Mouse (Mus musculus): ENCODE results near the gene Ccdc71. TPM values are rescaled to one million over a fixed set of nuclear protein-coding genes. Genes with fewer than 3 reads are reported as not detected.
A peak's percentile ranks its signal among the peaks of the same experiment; 100 is the strongest.

Ccdc71 gene
- polyA plus RNA-seq (2014; fragmentation: Nextera tagmentation; extraction: Ambion mirVana), result 50.7 and 54.7 TPM in 2 replicates

- ATAC-seq (ENCODE audit: low FRiP score, low TSS enrichment), result peak; percentile 88
- WGBS, result under 1% methylated on average over 46 of the region's 52 CpGs
- no peaks in the 10 kb centered on the region for H3K27me3 ChIP-seq (ENCODE audit: control insufficient read depth, insufficient read depth, low read length)
- H3K27ac ChIP-seq (ENCODE audit: low read depth, low read length), result peak within 1 kb of the TSS; percentile 93
- H3K9me3 ChIP-seq (ENCODE audit: control insufficient read depth, low read length), result no peaks in the 10 kb centered on the region
- H3K36me3 ChIP-seq (ENCODE audit: control insufficient read depth, insufficient read depth, low read length), result peaks cover 28% of the 10 kb centered on the region
- peak within 1 kb of the TSS; percentile 88 for H3K9ac ChIP-seq (ENCODE audit: low read depth, low read length)
- peaks cover 14% of the 10 kb centered on the region for H3K4me1 ChIP-seq (ENCODE audit: control insufficient read depth, insufficient read depth, low read length)
- peak within 1 kb of the TSS; percentile 86 for H3K4me2 ChIP-seq (replicated peaks; ENCODE audit: low read depth, low read length)
- H3K4me3 ChIP-seq (ENCODE audit: low read length), result peak within 1 kb of the TSS; percentile 87
Measured at GRCm38 (mm10) chr9:108460319-108461178, at the start of gene Ccdc71. Gene Ccdc71 (plus strand): TSS chr9:108460527.

- ATAC-seq (ENCODE audit: low FRiP score, low TSS enrichment), result no peak
- WGBS, result 77% methylated on average over 9 of the region's 9 CpGs
- no peaks in the 10 kb centered on the region for H3K27me3 ChIP-seq (ENCODE audit: control insufficient read depth, insufficient read depth, low read length)
- no peak overlapping the region for H3K27ac ChIP-seq (ENCODE audit: low read depth, low read length)
- no peak overlapping the region for H3K4me2 ChIP-seq (replicated peaks; ENCODE audit: low read depth, low read length)
- no peak overlapping the region for H3K4me3 ChIP-seq (ENCODE audit: low read length)
- no peaks in the 10 kb centered on the region for H3K9me3 ChIP-seq (ENCODE audit: control insufficient read depth, low read length)
- H3K9ac ChIP-seq (ENCODE audit: low read depth, low read length), result no peak overlapping the region
- no peaks in the 10 kb centered on the region for H3K4me1 ChIP-seq (ENCODE audit: control insufficient read depth, insufficient read depth, low read length)
- no peaks in the 10 kb centered on the region for H3K36me3 ChIP-seq (ENCODE audit: control insufficient read depth, insufficient read depth, low read length)
Measured at GRCm38 (mm10) chr9:108411381-108411942, 48.9 kb upstream of the Ccdc71 start.

GRCm38 (mm10) chr9:108412221-108412620 is 48.1 kb upstream of the Ccdc71 start:
- Histone ChIP-seq H3K9me3 (ENCODE audit: control insufficient read depth, low read length) (no peaks in the 10 kb centered on the region), H3K36me3 (ENCODE audit: control insufficient read depth, insufficient read depth, low read length) (no peaks in the 10 kb centered on the region), H3K9ac (ENCODE audit: low read depth, low read length) (no peak overlapping the region), H3K4me2 (replicated peaks; ENCODE audit: low read depth, low read length) (no peak overlapping the region), H3K4me1 (ENCODE audit: control insufficient read depth, insufficient read depth, low read length) (no peaks in the 10 kb centered on the region), H3K4me3 (ENCODE audit: low read length) (no peak overlapping the region), H3K27ac (ENCODE audit: low read depth, low read length) (no peak overlapping the region), H3K27me3 (ENCODE audit: control insufficient read depth, insufficient read depth, low read length) (no peaks in the 10 kb centered on the region)
- WGBS, result 84% methylated on average over 1 of the region's 1 CpGs
- ATAC-seq (ENCODE audit: low FRiP score, low TSS enrichment), result no peak

GRCm38 (mm10) chr9:108428384-108428783 is 31.9 kb upstream of the Ccdc71 start, which contains the start of gene Ccdc36:
Gene Ccdc36 (minus strand): TSS chr9:108428484.
- Histone ChIP-seq H3K4me2 (replicated peaks; ENCODE audit: low read depth, low read length) (no peak within 1 kb of the TSS), H3K27me3 (ENCODE audit: control insufficient read depth, insufficient read depth, low read length) (no peaks in the 10 kb centered on the region), H3K36me3 (ENCODE audit: control insufficient read depth, insufficient read depth, low read length) (no peaks in the 10 kb centered on the region), H3K9me3 (ENCODE audit: control insufficient read depth, low read length) (no peaks in the 10 kb centered on the region), H3K27ac (ENCODE audit: low read depth, low read length) (no peak within 1 kb of the TSS), H3K9ac (ENCODE audit: low read depth, low read length) (no peak within 1 kb of the TSS), H3K4me1 (ENCODE audit: control insufficient read depth, insufficient read depth, low read length) (no peaks in the 10 kb centered on the region), H3K4me3 (ENCODE audit: low read length) (no peak within 1 kb of the TSS)
- ATAC-seq (ENCODE audit: low FRiP score, low TSS enrichment), result no peak

GRCm38 (mm10) chr9:108431431-108432067 is 28.8 kb upstream of the Ccdc71 start:
- 50% methylated on average over 32 of the region's 32 CpGs for WGBS
- H3K9me3 ChIP-seq (ENCODE audit: control insufficient read depth, low read length), result no peaks in the 10 kb centered on the region

GRCm38 (mm10) chr9:108436182-108436581 is 24.1 kb upstream of the Ccdc71 start, which contains the start of gene BC048562:
Gene BC048562 (plus strand): TSS chr9:108436482.
- no peaks in the 10 kb centered on the region for H3K4me1 ChIP-seq (ENCODE audit: control insufficient read depth, insufficient read depth, low read length)
- H3K27ac ChIP-seq (ENCODE audit: low read depth, low read length), result no peak within 1 kb of the TSS
- H3K36me3 ChIP-seq (ENCODE audit: control insufficient read depth, insufficient read depth, low read length), result no peaks in the 10 kb centered on the region
- 75% methylated on average over 3 of the region's 3 CpGs for WGBS
- no peaks in the 10 kb centered on the region for H3K27me3 ChIP-seq (ENCODE audit: control insufficient read depth, insufficient read depth, low read length)
- H3K9ac ChIP-seq (ENCODE audit: low read depth, low read length), result no peak within 1 kb of the TSS
- no peak within 1 kb of the TSS for H3K4me3 ChIP-seq (ENCODE audit: low read length)
- no peaks in the 10 kb centered on the region for H3K9me3 ChIP-seq (ENCODE audit: control insufficient read depth, low read length)
- H3K4me2 ChIP-seq (replicated peaks; ENCODE audit: low read depth, low read length), result no peak within 1 kb of the TSS
- ATAC-seq (ENCODE audit: low FRiP score, low TSS enrichment), result no peak

More at GRCm38 (mm10) chr9:108431431-108432067, 28.8 kb upstream of the Ccdc71 start:
- Histone ChIP-seq H3K27ac (ENCODE audit: low read depth, low read length) (no peak overlapping the region), H3K27me3 (ENCODE audit: control insufficient read depth, insufficient read depth, low read length) (no peaks in the 10 kb centered on the region), H3K4me1 (ENCODE audit: control insufficient read depth, insufficient read depth, low read length) (no peaks in the 10 kb centered on the region), H3K9ac (ENCODE audit: low read depth, low read length) (peak overlapping the region; percentile 37; the same call in 1 of the 2 replicates), H3K36me3 (ENCODE audit: control insufficient read depth, insufficient read depth, low read length) (no peaks in the 10 kb centered on the region), H3K4me2 (replicated peaks; ENCODE audit: low read depth, low read length) (peak overlapping the region; percentile 46), H3K4me3 (ENCODE audit: low read length) (peak overlapping the region; percentile 23)
- peak; percentile 77 for ATAC-seq (ENCODE audit: low FRiP score, low TSS enrichment)

- Histone ChIP-seq H3K9me3 (ENCODE audit: control insufficient read depth, low read length) (no peaks in the 10 kb centered on the region), H3K4me2 (replicated peaks; ENCODE audit: low read depth, low read length) (no peak overlapping the region), H3K4me3 (ENCODE audit: low read length) (no peak overlapping the region), H3K27ac (ENCODE audit: low read depth, low read length) (no peak overlapping the region), H3K4me1 (ENCODE audit: control insufficient read depth, insufficient read depth, low read length) (no peaks in the 10 kb centered on the region), H3K27me3 (ENCODE audit: control insufficient read depth, insufficient read depth, low read length) (no peaks in the 10 kb centered on the region), H3K9ac (ENCODE audit: low read depth, low read length) (no peak overlapping the region), H3K36me3 (ENCODE audit: control insufficient read depth, insufficient read depth, low read length) (no peaks in the 10 kb centered on the region)
- no peak for ATAC-seq (ENCODE audit: low FRiP score, low TSS enrichment)
- WGBS, result 78% methylated on average over 6 of the region's 6 CpGs
Measured at GRCm38 (mm10) chr9:108439176-108439575, 21.2 kb upstream of the Ccdc71 start.

GRCm38 (mm10) chr9:108440485-108440884 is 19.8 kb upstream of the Ccdc71 start:
- H3K27ac ChIP-seq (ENCODE audit: low read depth, low read length), result no peak overlapping the region
- H3K9ac ChIP-seq (ENCODE audit: low read depth, low read length), result no peak overlapping the region
- H3K4me2 ChIP-seq (replicated peaks; ENCODE audit: low read depth, low read length), result no peak overlapping the region
- H3K9me3 ChIP-seq (ENCODE audit: control insufficient read depth, low read length), result no peaks in the 10 kb centered on the region
- H3K4me1 ChIP-seq (ENCODE audit: control insufficient read depth, insufficient read depth, low read length), result no peaks in the 10 kb centered on the region; the same call in 1 of the 2 replicates
- H3K36me3 ChIP-seq (ENCODE audit: control insufficient read depth, insufficient read depth, low read length), result no peaks in the 10 kb centered on the region
- no peaks in the 10 kb centered on the region for H3K27me3 ChIP-seq (ENCODE audit: control insufficient read depth, insufficient read depth, low read length)
- no peak for ATAC-seq (ENCODE audit: low FRiP score, low TSS enrichment)
- WGBS, result 63% methylated on average over 5 of the region's 5 CpGs
- no peak overlapping the region for H3K4me3 ChIP-seq (ENCODE audit: low read length)
